Mouse (Mus musculus) urinary bladder, postnatal 36 days (tissue): ENCODE data around the gene Pimreg.

ENCODE experiments used
- DNase-seq, 2 experiments: peaks; one replicate each; pipeline ENCODE4 v3.0.0; 2022; ENCODE audit warnings: low spot score in 2 of 2, mixed read lengths in 1 of 2

The Pimreg gene

DNA sequence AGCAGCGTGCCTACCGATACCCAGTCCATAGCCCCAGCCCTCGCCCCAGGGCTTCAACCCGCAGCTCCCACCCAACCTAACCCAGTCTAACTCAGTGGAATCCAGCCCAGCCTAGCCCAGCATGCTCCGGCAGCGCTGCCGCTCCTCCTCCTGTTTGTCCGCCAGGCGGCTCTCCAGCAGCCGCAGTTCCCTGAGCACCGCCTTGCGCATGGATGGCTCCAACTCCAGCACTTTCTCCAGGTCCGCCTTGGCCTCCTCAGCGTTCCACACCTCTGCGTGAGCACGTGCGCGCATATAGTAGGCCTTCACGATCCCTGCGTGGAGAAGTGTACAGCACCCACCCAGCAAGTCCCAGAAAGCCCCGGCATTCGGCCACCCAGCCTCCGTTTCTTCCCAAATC, 12.7 kb upstream of the Pimreg start:
- DNase-seq = peak in 1 of 2 experiments; percentile 28

GRCm38 (mm10) chr11:72031353-72031752, 10.5 kb upstream of the Pimreg start:
- DNase-seq = no peak

- no peak for DNase-seq
Observed at GRCm38 (mm10) chr11:72032091-72032490, 9.7 kb upstream of the Pimreg start.

DNA sequence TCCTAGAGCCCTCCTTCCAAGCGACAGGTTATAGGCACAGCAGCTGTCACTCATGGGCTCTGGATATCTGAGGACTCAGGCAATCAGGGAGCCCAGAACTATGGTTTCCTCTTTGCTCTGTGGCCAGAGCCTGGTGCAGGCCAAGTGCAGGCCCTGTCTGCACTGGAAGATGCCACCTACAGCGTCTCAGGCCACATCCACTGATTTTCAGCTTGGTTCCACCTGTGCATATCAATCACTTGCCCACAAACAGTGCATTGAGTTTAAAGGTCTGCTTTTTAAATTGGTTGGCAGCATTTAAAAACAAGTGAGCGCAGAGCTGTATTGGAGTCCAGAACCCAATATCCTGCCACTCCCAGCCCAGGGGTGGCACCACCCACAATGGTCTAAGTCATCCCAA, 9.2 kb upstream of the Pimreg start:
- DNase-seq = no peak

DNA sequence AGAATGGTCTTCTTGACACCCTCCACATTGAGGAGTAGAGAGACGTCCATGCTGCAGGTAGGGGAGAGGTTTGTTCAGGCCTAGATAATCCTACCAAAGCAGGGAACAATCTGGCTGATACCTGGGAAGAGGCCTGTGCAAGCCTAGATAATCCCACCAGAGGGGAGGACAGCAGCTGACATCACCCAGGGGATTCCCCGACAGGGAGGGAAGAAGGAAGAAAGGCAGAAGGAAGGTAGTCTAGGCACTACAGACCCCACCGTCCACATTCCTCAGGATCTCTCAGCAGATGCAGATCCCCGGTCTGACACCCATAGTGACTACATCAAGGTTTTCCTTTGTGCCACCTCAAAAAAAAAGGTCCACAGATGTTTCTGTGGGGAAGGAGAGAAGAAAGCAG, 4.4 kb upstream of the Pimreg start, which contains the start of gene Aipl1:
Gene Aipl1, minus strand, starts transcription at position 101 of the 400 bp plus-strand sequence.
- DNase-seq = no peak

DNA sequence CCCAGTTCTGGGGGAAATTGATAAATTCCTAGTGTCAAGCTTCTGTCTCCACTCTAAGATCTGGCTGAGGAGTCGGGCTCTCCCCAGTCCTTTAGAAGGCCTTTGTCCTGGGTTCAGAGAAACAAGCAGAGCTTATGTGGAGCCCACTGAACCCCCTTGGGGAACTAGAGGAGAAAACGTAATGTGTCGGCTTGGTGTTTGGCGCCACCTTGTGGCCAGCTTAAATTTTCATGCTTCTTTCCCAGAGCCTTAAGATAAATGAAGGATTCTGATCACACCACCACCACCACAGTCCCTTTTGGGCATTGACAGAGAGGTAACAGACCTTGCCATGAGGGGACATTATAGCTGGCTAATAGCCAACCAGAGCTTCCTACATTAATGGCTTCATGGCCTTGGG, 3.8 kb upstream of the Pimreg start:
- peak; percentile 52 to 61 for DNase-seq

DNA sequence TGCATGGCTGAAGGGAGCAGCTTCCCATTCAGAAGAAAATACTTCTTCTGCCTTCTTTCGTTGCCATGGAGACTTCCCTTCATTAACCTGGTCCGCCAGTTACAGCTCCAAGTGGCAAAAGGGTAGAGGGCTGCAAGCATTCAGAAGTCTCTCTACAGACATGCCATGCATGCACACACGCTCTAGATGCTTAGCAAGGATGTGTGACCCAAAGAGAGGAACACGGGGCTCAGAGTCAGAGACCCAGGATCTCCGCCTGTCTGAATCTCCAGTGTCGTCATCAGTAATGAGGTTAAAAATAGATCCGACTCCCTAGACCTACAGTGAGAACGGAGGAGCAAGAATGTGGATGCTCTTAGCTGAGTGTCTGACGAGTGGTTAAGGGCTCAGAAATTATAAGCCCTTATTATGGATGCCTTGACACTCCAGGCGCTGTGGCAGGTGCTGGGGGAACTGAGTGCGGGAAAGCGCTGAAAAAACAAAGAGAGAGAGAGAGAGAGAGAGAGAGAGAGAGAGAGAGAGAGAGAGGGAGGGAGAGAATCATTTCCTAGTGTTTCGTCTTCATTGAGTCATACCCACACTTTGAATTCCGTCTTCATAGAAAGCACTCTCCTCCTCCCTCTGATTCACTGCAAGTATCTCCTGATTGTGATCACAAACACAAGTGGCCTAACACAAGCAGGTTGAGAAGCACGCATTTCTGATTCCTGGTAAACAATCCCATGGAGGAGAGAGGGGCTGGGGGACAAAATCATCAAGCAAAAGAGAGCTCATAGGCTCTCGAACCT, 2.0 kb upstream of the Pimreg start:
- DNase-seq = no peak

DNA sequence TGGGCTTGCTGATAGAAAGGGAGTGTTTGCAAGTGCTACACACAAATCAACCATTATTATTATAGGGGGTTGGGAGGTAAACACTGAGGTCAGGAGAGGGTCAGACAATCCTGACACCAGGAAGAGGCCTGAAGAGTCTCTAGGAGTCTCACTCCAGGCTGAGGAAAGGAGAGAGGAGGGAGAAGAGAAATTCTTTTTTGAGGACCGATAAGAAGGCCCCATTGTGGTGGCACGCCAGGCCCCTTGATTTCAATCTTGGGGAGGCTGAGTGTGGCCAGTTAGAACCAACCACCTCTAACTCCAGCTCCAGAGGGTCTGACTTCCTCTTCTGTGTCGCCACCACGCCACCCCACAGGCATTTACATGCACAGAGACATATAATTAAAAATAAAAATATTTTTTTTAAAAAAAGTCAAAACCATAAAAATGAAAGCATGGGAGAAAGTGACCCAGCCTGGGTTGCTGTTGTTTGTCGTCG, 503 bp upstream of the Pimreg start:
- DNase-seq = no peak

GRCm38 (mm10) chr11:72042631-72043030, 799 bp downstream of the Pimreg start:
- DNase-seq = no peak

DNA sequence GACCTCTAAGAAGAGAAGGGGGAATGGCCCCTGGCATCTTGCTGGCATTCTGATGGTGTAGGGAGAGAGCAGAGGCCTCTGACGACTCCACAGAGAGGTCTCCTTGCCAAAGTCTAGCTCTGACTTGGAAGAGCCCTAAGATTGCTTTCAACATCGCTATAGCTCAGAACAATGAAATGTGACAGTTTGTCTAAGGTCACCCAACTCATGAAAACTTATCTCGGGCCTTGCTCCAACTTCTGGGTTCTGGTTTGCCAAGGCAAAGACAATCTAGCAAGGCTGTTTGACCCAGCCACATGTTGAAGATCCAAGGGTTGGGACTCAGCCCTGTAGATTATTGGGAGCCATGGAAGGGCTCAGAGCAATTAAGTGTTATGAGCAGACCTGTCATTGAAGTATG, 2.4 kb downstream of the Pimreg start:
- DNase-seq = no peak

- DNase-seq = no peak
Observed at GRCm38 (mm10) chr11:72048730-72049129, 6.9 kb downstream of the Pimreg start.

GRCm38 (mm10) chr11:72049171-72049759, 7.4 kb downstream of the Pimreg start:
- DNase-seq = no peak

DNA sequence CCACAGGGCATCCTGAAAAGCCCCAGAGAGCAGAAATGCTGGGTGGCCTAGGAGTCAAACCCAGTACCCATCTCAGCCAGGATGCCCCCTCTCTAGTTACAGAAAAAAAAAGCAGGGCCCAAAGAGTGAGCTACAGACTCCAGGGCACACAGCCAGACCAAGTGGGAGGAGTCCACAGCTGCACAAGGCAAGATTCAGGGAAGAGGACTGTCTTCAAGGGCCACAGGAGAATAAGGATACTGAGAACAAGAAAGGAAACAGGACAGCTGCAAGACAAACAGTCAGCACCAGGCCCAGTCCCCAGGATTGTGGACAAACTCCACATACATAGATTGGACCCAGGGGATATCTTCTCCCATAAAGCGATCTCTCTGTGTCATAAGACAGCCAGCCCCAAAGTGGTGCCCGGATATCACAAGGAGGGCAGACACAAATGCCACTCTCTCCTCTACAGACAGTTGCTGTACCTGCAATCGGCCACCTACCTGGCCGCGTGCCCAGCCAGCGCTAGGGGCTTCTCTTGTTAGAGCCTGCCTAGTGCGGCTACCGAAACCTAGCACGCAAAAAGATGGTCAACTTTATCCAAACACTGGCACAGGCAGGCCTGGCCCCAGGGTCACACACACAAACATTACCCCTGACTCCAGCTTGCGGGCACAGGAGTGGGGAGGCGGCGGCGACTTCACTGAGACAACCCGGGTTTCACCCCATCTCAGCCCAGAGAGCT, 8.5 kb downstream of the Pimreg start:
- DNase-seq = no peak

GRCm38 (mm10) chr11:72050895-72051858, 9.3 kb downstream of the Pimreg start:
- DNase-seq = no peak

DNA sequence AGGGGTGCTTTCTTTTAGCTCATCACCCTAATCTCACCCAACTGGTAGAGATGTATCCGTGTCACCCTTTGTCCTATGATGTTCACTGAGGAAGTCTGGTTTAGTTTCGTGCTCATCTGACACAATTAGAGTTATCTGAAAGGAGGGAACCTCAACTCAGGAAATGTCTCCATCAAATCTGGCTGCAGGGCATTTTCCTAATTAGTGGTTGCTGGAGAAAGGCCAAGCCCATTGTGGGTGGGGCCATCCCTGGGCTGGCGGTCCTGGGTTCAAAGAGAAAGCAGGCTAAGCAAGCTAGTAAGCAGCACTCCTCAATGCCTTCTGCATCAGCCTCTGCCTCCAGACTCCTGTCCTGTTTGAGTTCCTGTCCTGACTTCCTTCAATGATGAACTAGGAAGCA, 10.4 kb downstream of the Pimreg start:
- no peak for DNase-seq

DNA sequence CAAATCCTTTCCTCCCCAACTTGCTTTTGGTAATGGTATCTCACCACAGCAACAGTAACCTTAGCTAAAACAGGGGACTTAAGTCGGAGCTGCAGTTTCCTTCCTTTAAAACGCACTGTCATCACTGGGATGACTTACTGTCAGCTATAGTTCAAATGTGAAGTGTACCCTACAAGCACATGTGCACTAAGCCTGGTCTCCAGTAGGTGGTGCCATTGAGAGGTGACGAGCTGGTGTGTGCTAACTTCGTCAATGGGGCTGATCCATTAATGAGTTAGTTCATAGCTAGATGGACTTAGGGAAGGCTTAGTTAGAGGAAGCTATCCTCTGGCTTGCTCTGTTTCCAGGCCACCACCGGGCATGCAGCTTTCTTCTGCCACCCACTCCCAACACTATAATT, 10.8 kb downstream of the Pimreg start:
- DNase-seq = peak; percentile 38 to 58

DNA sequence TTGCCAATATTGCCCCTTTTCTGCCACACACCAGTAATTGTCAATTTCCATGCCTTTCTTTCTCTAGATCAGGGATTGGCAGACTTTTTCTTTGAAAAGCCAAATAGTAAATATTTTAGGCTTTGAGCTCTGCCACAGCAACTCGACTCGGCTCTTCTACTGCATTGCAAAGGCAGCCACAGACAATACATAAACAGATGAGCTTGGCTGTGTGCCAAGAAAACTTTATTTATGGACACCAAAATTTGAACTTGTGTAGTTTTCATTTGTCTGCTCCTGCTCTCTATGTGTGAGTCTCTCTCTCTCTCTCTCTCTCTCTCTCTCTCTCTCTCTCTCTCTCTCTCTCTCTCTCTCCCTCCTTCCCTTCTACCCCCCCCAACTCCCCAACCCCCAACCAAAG, 13.3 kb downstream of the Pimreg start:
- no peak for DNase-seq

DNA sequence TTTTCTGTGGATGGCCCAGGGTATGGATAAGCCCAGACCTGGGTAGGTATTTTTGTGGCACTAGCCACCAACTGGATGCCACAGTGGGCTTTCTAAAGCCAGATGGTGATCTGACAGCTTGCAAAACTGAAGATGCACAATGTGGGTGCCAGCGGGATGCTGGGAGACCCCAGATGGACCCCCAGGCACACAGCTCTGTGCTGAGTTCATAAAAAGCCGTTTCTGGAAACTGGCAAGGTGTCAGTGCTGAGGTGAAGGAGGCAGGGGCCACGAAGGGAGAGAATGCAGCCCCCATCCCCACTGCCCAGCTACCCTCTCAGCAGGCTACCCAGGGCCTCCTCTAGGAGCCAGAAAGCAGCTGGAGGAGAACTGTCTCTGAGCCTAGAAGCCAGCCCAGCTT, 15.3 kb downstream of the Pimreg start:
- no peak for DNase-seq

DNA sequence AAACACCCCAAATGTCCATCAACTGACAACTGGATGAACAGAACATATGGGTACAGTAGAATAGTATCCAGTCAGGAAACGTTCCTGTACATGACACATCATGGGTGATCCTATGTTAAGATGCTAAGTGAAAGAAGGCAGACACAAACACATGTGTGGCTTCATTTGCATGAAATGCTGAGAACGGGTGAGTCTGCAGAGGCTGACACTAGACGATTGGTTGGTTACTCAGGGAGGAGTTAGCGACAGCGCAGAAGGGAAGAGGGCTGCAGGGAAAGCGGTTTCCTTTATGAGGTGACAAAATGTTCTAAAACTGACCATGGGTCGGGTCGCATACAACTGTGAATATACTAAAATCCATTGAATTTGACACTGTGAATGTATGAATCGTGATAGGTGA, 18.6 kb downstream of the Pimreg start:
- DNase-seq = no peak

DNA sequence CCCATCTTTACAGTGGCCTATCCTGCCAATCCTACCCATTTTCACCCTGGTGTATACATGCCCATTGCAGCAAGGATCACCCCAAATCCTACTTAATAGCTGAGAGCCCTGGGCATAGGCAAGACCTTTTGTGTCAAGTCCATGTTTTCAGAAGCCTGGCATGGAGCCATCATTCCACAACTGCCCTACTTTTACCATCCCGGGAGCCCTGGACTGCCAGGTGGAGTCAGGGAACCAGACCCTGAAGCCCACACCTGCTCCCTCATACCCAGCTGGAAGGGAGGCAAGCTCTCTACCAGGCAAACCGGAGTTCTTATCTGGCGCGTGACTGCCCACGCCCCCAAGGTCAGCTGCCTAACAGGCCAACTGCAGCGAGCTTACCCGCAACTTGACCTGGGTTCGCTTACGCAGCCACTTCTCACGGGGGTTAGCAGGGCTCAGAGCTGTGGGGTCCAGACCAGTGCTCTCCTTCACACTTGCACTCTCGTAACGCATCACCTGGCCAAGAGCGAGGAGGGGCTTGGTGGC, 19.3 kb downstream of the Pimreg start:
- DNase-seq = no peak

GRCm38 (mm10) chr11:72064414-72064813, 22.6 kb downstream of the Pimreg start:
- no peak for DNase-seq
